Mouse (Mus musculus) central nervous system, embryonic 11.5 days (tissue): ENCODE data around the gene Drd3. TPM values are rescaled to one million over a fixed set of nuclear protein-coding genes. Genes with fewer than 3 reads are reported as not detected.

Experiments used
- polyA plus RNA-seq: library from polyadenylated mRNA; depleted of rRNA; stranded (reverse); fragments of >200 nt; gene quantifications from 2 replicates; pipeline ENCODE4 v1.2.3, GENCODE M21; 2012; rRNA removed

The Drd3 gene
- not detected in 2 replicates for polyA plus RNA-seq

GRCm38 (mm10) chr16:43753751-43754150 is at the start of gene Drd3:
Gene Drd3, plus strand, starts transcription at chr16:43754026.

Other genes with a start within 250 kb of the Drd3 start
- gene Tigit, start 89.9 kb upstream of the Drd3 start, polyA plus RNA-seq, result 0.06 TPM in 1 of 2 replicates, not detected in the other
- gene Ccdc191, start 135.8 kb downstream of the Drd3 start, polyA plus RNA-seq, result 10.3 and 17.4 TPM in 2 replicates
- gene Qtrt2, start 172.8 kb downstream of the Drd3 start, polyA plus RNA-seq, result 60.1 and 62.5 TPM in 2 replicates
- gene Zdhhc23, start 225.8 kb downstream of the Drd3 start, polyA plus RNA-seq, result 0.37 and 0.54 TPM in 2 replicates